Mouse (Mus musculus) cerebellum, adult 8-10 months (tissue): ENCODE measurements at regions not wholly inside any gene's neighbourhood (a gene's known extent, or its start where the extent isn't known, plus 50 kb on each side); places are given as distances from the start of the nearest gene placed in this dataset.
A peak's percentile ranks its signal among the peaks of the same experiment; 100 is the strongest.

Experiments
- DNase-seq: peaks from one replicate; pipeline ENCODE4 v3.0.0; 2022

- DNase-seq = no peak
Observed at GRCm38 (mm10) chr17:47317651-47318050, 51.0 kb upstream of the Mrps10 start.

- no peak for DNase-seq
Observed at GRCm38 (mm10) chr17:47313162-47313561, 55.5 kb upstream of the Mrps10 start.

- DNase-seq = no peak
Observed at GRCm38 (mm10) chr17:47311272-47311671, 57.4 kb upstream of the Mrps10 start.

GRCm38 (mm10) chr17:47306027-47306761, 62.5 kb upstream of the Mrps10 start:
- DNase-seq = no peak

- no peak for DNase-seq
Observed at GRCm38 (mm10) chr17:47304463-47305199, 64.1 kb upstream of the Mrps10 start.

GRCm38 (mm10) chr17:47303600-47303999, 65.1 kb upstream of the Mrps10 start:
- DNase-seq = no peak

GRCm38 (mm10) chr17:47298396-47298919, 70.2 kb upstream of the Mrps10 start:
- no peak for DNase-seq

GRCm38 (mm10) chr17:47297965-47298364, 70.7 kb upstream of the Mrps10 start:
- no peak for DNase-seq

- no peak for DNase-seq
Observed at GRCm38 (mm10) chr17:47296709-47297450, 71.8 kb upstream of the Mrps10 start.

GRCm38 (mm10) chr17:47295315-47296011, 73.2 kb upstream of the Mrps10 start:
- DNase-seq = no peak

- no peak for DNase-seq
Observed at GRCm38 (mm10) chr17:47294091-47294534, 74.6 kb upstream of the Mrps10 start.

GRCm38 (mm10) chr17:47293178-47293577, 75.5 kb upstream of the Mrps10 start:
- DNase-seq = no peak

GRCm38 (mm10) chr17:47291558-47291957, 77.1 kb upstream of the Mrps10 start:
- no peak for DNase-seq

GRCm38 (mm10) chr17:47285616-47286015, 83.1 kb upstream of the Mrps10 start:
- no peak for DNase-seq

GRCm38 (mm10) chr17:47284236-47284635, 84.5 kb upstream of the Mrps10 start:
- no peak for DNase-seq

GRCm38 (mm10) chr17:47283158-47283557, 85.5 kb upstream of the Mrps10 start:
- no peak for DNase-seq

GRCm38 (mm10) chr17:47282476-47282875, 86.2 kb upstream of the Mrps10 start:
- no peak for DNase-seq

- no peak for DNase-seq
Observed at GRCm38 (mm10) chr17:47277890-47278289, 90.8 kb upstream of the Mrps10 start.

GRCm38 (mm10) chr17:47276639-47277038, 92.0 kb upstream of the Mrps10 start:
- no peak for DNase-seq

GRCm38 (mm10) chr17:47275796-47276311, 92.8 kb upstream of the Mrps10 start:
- DNase-seq = no peak

- DNase-seq = no peak
Observed at GRCm38 (mm10) chr17:47273309-47273708, 95.4 kb upstream of the Mrps10 start.

- DNase-seq = peak; percentile 67
Observed at GRCm38 (mm10) chr17:47271979-47272677, 96.6 kb upstream of the Mrps10 start.
